Mouse (Mus musculus): ENCODE measurements around the gene Gopc.
"Not testable (repeated sequence)": the region's sequence is repeated elsewhere in the genome, so short reads cannot be mapped to it uniquely, and the experiment has no call there.

Gene Gopc

GRCm38 (mm10) chr10:52298568-52298967 is 83.4 kb downstream of the Gopc start:
- DNase-seq (ENCODE audit: low read depth): not testable (repeated sequence)

- DNase-seq (ENCODE audit: low read depth): no peak
Measured at GRCm38 (mm10) chr10:52295934-52296333, 86.0 kb downstream of the Gopc start.

GRCm38 (mm10) chr10:52293921-52294577 is 87.9 kb downstream of the Gopc start:
- no peak for DNase-seq (ENCODE audit: low read depth)

- DNase-seq (ENCODE audit: low read depth): not testable (repeated sequence)
Measured at GRCm38 (mm10) chr10:52292391-52292790, 89.5 kb downstream of the Gopc start.

GRCm38 (mm10) chr10:52289261-52289660 is 92.7 kb downstream of the Gopc start:
- DNase-seq (ENCODE audit: low read depth): no peak

- DNase-seq (ENCODE audit: low read depth): no peak
Measured at GRCm38 (mm10) chr10:52287852-52288533, 93.9 kb downstream of the Gopc start.
